In the genomic region with DNA sequence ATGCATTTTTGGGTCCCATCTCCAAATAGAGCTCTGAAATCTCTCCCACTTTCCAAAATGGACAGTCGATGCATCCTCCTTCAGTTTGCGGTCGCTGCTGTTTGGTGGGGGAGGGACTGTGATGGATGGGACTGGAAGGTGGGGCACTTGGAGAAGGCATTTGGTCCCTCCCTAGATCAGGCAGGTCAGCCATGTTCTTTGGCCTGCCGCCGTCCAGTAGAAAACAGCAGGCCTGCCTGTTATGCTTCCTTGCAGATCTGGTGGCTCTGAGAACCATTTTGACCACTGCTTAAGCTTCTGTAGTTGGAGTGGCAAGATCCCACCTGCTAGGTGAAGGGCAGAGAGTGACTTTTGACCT, we compare ENCODE assay signal across 7 mouse cellular contexts. TPM values are rescaled to one million over a fixed set of nuclear protein-coding genes. Genes with fewer than 3 reads are reported as not detected.
DNase-seq lines count a peak whose midpoint lies in the region; ATAC-seq and TF ChIP-seq lines count a peak whose summit lies in the region.

No protein-coding gene starts in this region.

- 16% methylated on average over 5 of the region's 5 CpGs for WGBS in embryonic facial prominence, embryonic 14.5 days
- WGBS in intestine, embryonic 16.5 days = 13% methylated on average over 5 of the region's 5 CpGs
- whole genome bisulfite sequencing in midbrain, postnatal 0 days = 22% methylated on average over 5 of the region's 5 CpGs

- no peak for ATAC-seq in embryonic facial prominence, embryonic 14.5 days (ENCODE audit: low read depth)
- ATAC-seq in intestine, embryonic 16.5 days = peak; percentile 12; the same call in 1 of the 2 replicates
- ATAC-seq in midbrain, postnatal 0 days (ENCODE audit: low FRiP score) = no peak
- no peak for ATAC-seq in activated CD4-positive, CD25-positive, alpha-beta regulatory T cell, adult 4 months

- peak overlapping the region; percentile 91 for H3K27ac ChIP-seq in embryonic facial prominence, embryonic 14.5 days (replicated peaks; ENCODE audit: low read depth, low read length)
- peak overlapping the region; percentile 78 for H3K27ac ChIP-seq in intestine, embryonic 16.5 days (ENCODE audit: low read length)
- H3K27ac ChIP-seq in midbrain, postnatal 0 days (ENCODE audit: low read depth, low read length) = peak overlapping the region; percentile 80

- H3K4me2 ChIP-seq in embryonic facial prominence, embryonic 14.5 days (ENCODE audit: low read depth, low read length) = peak overlapping the region; percentile 75
- peak overlapping the region; percentile 82 for H3K4me2 ChIP-seq in intestine, embryonic 16.5 days (ENCODE audit: low read depth, low read length)
- peak overlapping the region; percentile 77 for H3K4me2 ChIP-seq in midbrain, postnatal 0 days (ENCODE audit: low read depth, low read length, poor library complexity, severe bottlenecking)

- H3K4me3 ChIP-seq in embryonic facial prominence, embryonic 14.5 days (ENCODE audit: low read depth, low read length) = peak overlapping the region; percentile 82
- H3K4me3 ChIP-seq in intestine, embryonic 16.5 days (ENCODE audit: low read length) = peak overlapping the region; percentile 85
- peak overlapping the region; percentile 49 for H3K4me3 ChIP-seq in midbrain, postnatal 0 days (ENCODE audit: low read depth, low read length)

- no peak for TF ChIP-seq CTCF in midbrain, postnatal 0 days (IDR thresholded peaks at IDR 0.05)

- H3K9me3 ChIP-seq in embryonic facial prominence, embryonic 14.5 days (ENCODE audit: control insufficient read depth, low read length) = no peaks in the 10 kb centered on the region
- no peaks in the 10 kb centered on the region for H3K9me3 ChIP-seq in intestine, embryonic 16.5 days (ENCODE audit: control insufficient read depth, low read length)
- no peaks in the 10 kb centered on the region for H3K9me3 ChIP-seq in midbrain, postnatal 0 days (ENCODE audit: low read length)

- peaks cover 43% of the 10 kb centered on the region for H3K4me1 ChIP-seq in embryonic facial prominence, embryonic 14.5 days (ENCODE audit: control insufficient read depth, insufficient read depth, low read length)
- peaks cover 22% of the 10 kb centered on the region for H3K4me1 ChIP-seq in intestine, embryonic 16.5 days (ENCODE audit: control insufficient read depth, insufficient read depth, low read length)
- H3K4me1 ChIP-seq in midbrain, postnatal 0 days (ENCODE audit: insufficient read depth, low read length) = peaks cover 26% of the 10 kb centered on the region

- H3K9ac ChIP-seq in embryonic facial prominence, embryonic 14.5 days (ENCODE audit: low read depth, low read length) = peak overlapping the region; percentile 86
- H3K9ac ChIP-seq in intestine, embryonic 16.5 days (ENCODE audit: low read depth, low read length) = peak overlapping the region; percentile 92
- peak overlapping the region; percentile 64 for H3K9ac ChIP-seq in midbrain, postnatal 0 days (replicated peaks; ENCODE audit: low read length, poor library complexity, severe bottlenecking)

- DNase-seq in ovary, postnatal 36 days (ENCODE audit: low spot score) = peak; percentile 41
- DNase-seq in ovary, postnatal 10 days (ENCODE audit: low spot score) = no peak
- DNase-seq in embryonic facial prominence, embryonic 14.5 days (ENCODE audit: low spot score) = no peak
- no peak for DNase-seq in midbrain, postnatal 0 days (ENCODE audit: low spot score)
- no peak for DNase-seq in retina, embryonic 14.5 days (ENCODE audit: low spot score)

- H3K36me3 ChIP-seq in embryonic facial prominence, embryonic 14.5 days (ENCODE audit: control insufficient read depth, insufficient read depth, low read length) = peaks cover 36% of the 10 kb centered on the region
- H3K36me3 ChIP-seq in intestine, embryonic 16.5 days (ENCODE audit: control insufficient read depth, insufficient read depth, low read length) = peaks cover 7% of the 10 kb centered on the region; the same call in 1 of the 2 replicates
- peaks cover 22% of the 10 kb centered on the region for H3K36me3 ChIP-seq in midbrain, postnatal 0 days (ENCODE audit: insufficient read depth, low read length)

- H3K27me3 ChIP-seq in embryonic facial prominence, embryonic 14.5 days (replicated peaks; ENCODE audit: control insufficient read depth, insufficient read depth, low read length) = peaks cover 30% of the 10 kb centered on the region
- peaks cover 17% of the 10 kb centered on the region for H3K27me3 ChIP-seq in intestine, embryonic 16.5 days (replicated peaks; ENCODE audit: control insufficient read depth, insufficient read depth, low read length)
- peaks cover 26% of the 10 kb centered on the region for H3K27me3 ChIP-seq in midbrain, postnatal 0 days (ENCODE audit: insufficient read depth, low read length)

RNA-seq across cellular contexts. Expression of gene Cd151, which starts 1.0 kb away (rescaled TPM):
- polyA plus RNA-seq in embryonic facial prominence, embryonic 14.5 days (2014; fragmentation: Nextera tagmentation; extraction: Ambion mirVana) = 54.9 and 60.7 TPM in 2 replicates
- polyA plus RNA-seq in intestine, embryonic 16.5 days (2015; fragmentation: Nextera tagmentation; extraction: Ambion mirVana) = 30.6 and 30.8 TPM in 2 replicates
- total RNA-seq in midbrain, postnatal 0 days (2014; rRNA removed) = 46.4 and 52.9 TPM in 2 replicates
- 13.6 and 15.0 TPM in 2 replicates for polyA plus RNA-seq in midbrain, postnatal 0 days (2015; fragmentation: Nextera tagmentation; extraction: Ambion mirVana)
- 1 to 10 TPM; 8.3 to 8.7 TPM for polyA plus RNA-seq in activated CD4-positive, CD25-positive, alpha-beta regulatory T cell, adult 4 months (2017; shearing (Covaris generic))

RNA-seq across cellular contexts. Expression of gene Polr2l, which starts 6.8 kb away (rescaled TPM):
- polyA plus RNA-seq in embryonic facial prominence, embryonic 14.5 days (2014; fragmentation: Nextera tagmentation; extraction: Ambion mirVana) = 59.3 and 65.2 TPM in 2 replicates
- 50.9 and 57.1 TPM in 2 replicates for polyA plus RNA-seq in intestine, embryonic 16.5 days (2015; fragmentation: Nextera tagmentation; extraction: Ambion mirVana)
- 27.0 and 28.9 TPM in 2 replicates for total RNA-seq in midbrain, postnatal 0 days (2014; rRNA removed)
- polyA plus RNA-seq in midbrain, postnatal 0 days (2015; fragmentation: Nextera tagmentation; extraction: Ambion mirVana) = 77.9 and 78.5 TPM in 2 replicates
- 10 to 100 TPM; 22.3 to 22.6 TPM for polyA plus RNA-seq in activated CD4-positive, CD25-positive, alpha-beta regulatory T cell, adult 4 months (2017; shearing (Covaris generic))

RNA-seq across cellular contexts. Expression of gene Tspan4, which starts 6.9 kb away (rescaled TPM):
- polyA plus RNA-seq in embryonic facial prominence, embryonic 14.5 days (2014; fragmentation: Nextera tagmentation; extraction: Ambion mirVana) = 85.1 and 86.2 TPM in 2 replicates
- 58.2 and 59.2 TPM in 2 replicates for polyA plus RNA-seq in intestine, embryonic 16.5 days (2015; fragmentation: Nextera tagmentation; extraction: Ambion mirVana)
- total RNA-seq in midbrain, postnatal 0 days (2014; rRNA removed) = 91.4 and 94.8 TPM in 2 replicates
- 68.1 and 75.7 TPM in 2 replicates for polyA plus RNA-seq in midbrain, postnatal 0 days (2015; fragmentation: Nextera tagmentation; extraction: Ambion mirVana)
- 1 to 10 TPM; 1.5 to 2.7 TPM for polyA plus RNA-seq in activated CD4-positive, CD25-positive, alpha-beta regulatory T cell, adult 4 months (2017; shearing (Covaris generic))

RNA-seq across cellular contexts. Expression of gene Cracr2b, which starts 7.2 kb away (rescaled TPM):
- polyA plus RNA-seq in embryonic facial prominence, embryonic 14.5 days (2014; fragmentation: Nextera tagmentation; extraction: Ambion mirVana) = 6.6 and 10.3 TPM in 2 replicates
- 19.3 and 21.0 TPM in 2 replicates for polyA plus RNA-seq in intestine, embryonic 16.5 days (2015; fragmentation: Nextera tagmentation; extraction: Ambion mirVana)
- total RNA-seq in midbrain, postnatal 0 days (2014; rRNA removed) = 4.0 and 5.3 TPM in 2 replicates
- polyA plus RNA-seq in midbrain, postnatal 0 days (2015; fragmentation: Nextera tagmentation; extraction: Ambion mirVana) = 5.3 and 5.9 TPM in 2 replicates
- polyA plus RNA-seq in activated CD4-positive, CD25-positive, alpha-beta regulatory T cell, adult 4 months (2017; shearing (Covaris generic)) = not detected

RNA-seq across cellular contexts. Expression of gene Pnpla2, which starts 13.1 kb away (rescaled TPM):
- polyA plus RNA-seq in embryonic facial prominence, embryonic 14.5 days (2014; fragmentation: Nextera tagmentation; extraction: Ambion mirVana) = 16.9 and 20.4 TPM in 2 replicates
- 45.5 and 45.7 TPM in 2 replicates for polyA plus RNA-seq in intestine, embryonic 16.5 days (2015; fragmentation: Nextera tagmentation; extraction: Ambion mirVana)
- 6.5 and 7.0 TPM in 2 replicates for total RNA-seq in midbrain, postnatal 0 days (2014; rRNA removed)
- 22.2 and 24.5 TPM in 2 replicates for polyA plus RNA-seq in midbrain, postnatal 0 days (2015; fragmentation: Nextera tagmentation; extraction: Ambion mirVana)
- 10 to 100 TPM; 58.2 to 70.2 TPM for polyA plus RNA-seq in activated CD4-positive, CD25-positive, alpha-beta regulatory T cell, adult 4 months (2017; shearing (Covaris generic))

Comparison
In these comparisons a context has a peak if more than half of its experiments do, and no peak if none do; other contexts are left out.
1. RNA of gene Tspan4, which starts 6.9 kb away (polyA plus RNA-seq): 85.1 to 86.2 TPM in embryonic facial prominence, embryonic 14.5 days, 68.1 to 75.7 TPM in midbrain, postnatal 0 days and 58.2 to 59.2 TPM in intestine, embryonic 16.5 days; 1.5 to 2.7 TPM in activated CD4-positive, CD25-positive, alpha-beta regulatory T cell, adult 4 months; every median in the first group is over 10 times any median in the second.
2. Peak in every context shown above with its lines, with median percentiles within 50 percentile points of each other: H3K27ac ChIP-seq, H3K4me2 ChIP-seq, H3K4me3 ChIP-seq and H3K9ac ChIP-seq.